In the genomic region with DNA sequence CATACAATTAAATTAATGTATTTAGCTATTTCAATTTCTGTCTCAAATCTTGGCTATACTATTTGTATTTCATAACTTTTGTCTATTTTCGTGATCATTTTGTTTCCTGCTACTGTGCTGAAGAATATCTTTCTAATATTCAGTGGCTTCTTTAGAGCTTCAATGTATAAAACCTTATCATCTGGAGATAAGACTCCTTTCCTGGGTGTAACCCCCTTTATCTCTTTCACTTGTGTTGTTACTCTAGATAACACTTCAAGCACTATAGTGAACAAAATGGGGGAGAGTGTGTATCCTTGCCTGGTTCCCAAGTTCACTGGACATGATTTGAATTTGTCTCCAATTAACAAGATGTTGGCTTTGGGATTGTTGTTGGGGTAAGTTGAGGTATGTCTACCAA, we compare ENCODE assay signal across 27 mouse cellular contexts.
"Had no signal": no experiment of that assay in that cellular context is flagged by ENCODE, and none has a peak within 500 bp of the region (broad histone marks: within the 10 kb centered on the region; RNA-seq: fewer than 3 reads in every experiment).

No protein-coding gene starts in this region.

- ATAC-seq: forebrain, embryonic 13.5 days; forebrain, embryonic 14.5 days; forebrain, embryonic 15.5 days; forebrain, embryonic 16.5 days; forebrain, postnatal 0 days had no signal

- H3K4me1 ChIP-seq: embryonic facial prominence, embryonic 10.5 days; embryonic facial prominence, embryonic 12.5 days; embryonic facial prominence, embryonic 13.5 days; embryonic facial prominence, embryonic 15.5 days; forebrain, embryonic 10.5 days; forebrain, embryonic 12.5 days; forebrain, embryonic 13.5 days; forebrain, embryonic 15.5 days had no signal

- H3K36me3 ChIP-seq: embryonic facial prominence, embryonic 10.5 days; embryonic facial prominence, embryonic 12.5 days; embryonic facial prominence, embryonic 13.5 days; embryonic facial prominence, embryonic 15.5 days; forebrain, embryonic 10.5 days; forebrain, embryonic 12.5 days; forebrain, embryonic 15.5 days had no signal

- DNase-seq: cerebellum, adult 9-10 months; cerebellum, adult 9-11 months; cerebellum, postnatal 10 days; cerebellum, postnatal 14 days; cerebellum, postnatal 25 days; cerebellum, postnatal 36 days; embryo, embryonic 11 days; forebrain, postnatal 0 days; gastrocnemius, adult 2 months; gastrocnemius, postnatal 10 days; gastrocnemius, postnatal 14 days; gastrocnemius, postnatal 25 days; gastrocnemius, postnatal 36 days; heart, adult 11 months; heart, adult 18-20 months; heart, adult 2 months had no signal

- H3K4me3 ChIP-seq: embryonic facial prominence, embryonic 10.5 days; embryonic facial prominence, embryonic 12.5 days; embryonic facial prominence, embryonic 13.5 days; embryonic facial prominence, embryonic 15.5 days; erythroblast, embryonic 14.5 days; forebrain, embryonic 10.5 days; forebrain, embryonic 12.5 days; forebrain, embryonic 13.5 days; forebrain, embryonic 15.5 days; gastrocnemius, adult 2 months; heart, adult 2 months had no signal

- H3K27ac ChIP-seq: embryonic facial prominence, embryonic 10.5 days; embryonic facial prominence, embryonic 12.5 days; embryonic facial prominence, embryonic 13.5 days; embryonic facial prominence, embryonic 15.5 days; forebrain, embryonic 10.5 days; forebrain, embryonic 12.5 days; forebrain, embryonic 13.5 days; forebrain, embryonic 15.5 days; gastrocnemius, adult 2 months; heart, adult 2 months had no signal

- H3K9ac ChIP-seq: embryonic facial prominence, embryonic 12.5 days; embryonic facial prominence, embryonic 13.5 days; embryonic facial prominence, embryonic 15.5 days; forebrain, embryonic 12.5 days; forebrain, embryonic 13.5 days; forebrain, embryonic 15.5 days; forebrain, postnatal 0 days had no signal

- H3K9me3 ChIP-seq: embryonic facial prominence, embryonic 10.5 days; embryonic facial prominence, embryonic 12.5 days; embryonic facial prominence, embryonic 13.5 days; embryonic facial prominence, embryonic 15.5 days; forebrain, embryonic 10.5 days; forebrain, embryonic 12.5 days; forebrain, embryonic 13.5 days; forebrain, embryonic 15.5 days had no signal

- H3K27me3 ChIP-seq: embryonic facial prominence, embryonic 12.5 days; embryonic facial prominence, embryonic 13.5 days; embryonic facial prominence, embryonic 15.5 days; forebrain, embryonic 12.5 days; forebrain, embryonic 13.5 days; forebrain, embryonic 15.5 days had no signal
